Mouse (Mus musculus) hindbrain, embryonic 13.5 days (tissue): ENCODE measurements at regions not wholly inside any gene's neighbourhood (a gene's known extent, or its start where the extent isn't known, plus 50 kb on each side); places are given as distances from the start of the nearest gene placed in this dataset.

ENCODE experiments used
- ATAC-seq: fragments of 200-750 bp; cut with Nextera tagmentation; 2 replicates; pipeline ENCODE4 v1.8.0; 2017; ENCODE audit warnings: moderate TSS enrichment; ENCODE audit not compliant: low FRiP score
- H3K27ac ChIP-seq: fragments of 300-500 bp; sonication (generic); 2 replicates; pipeline ENCODE4 v1.5.1; 2015; ENCODE audit warnings: inconsistent platforms, mild to moderate bottlenecking, moderate library complexity
- H3K27me3 ChIP-seq: fragments of 300-500 bp; sonication (generic); 2 replicates; pipeline ENCODE4 v1.6.1; 2015; ENCODE audit warnings: mild to moderate bottlenecking, inconsistent platforms
- H3K36me3 ChIP-seq: fragments of 300-500 bp; sonication (generic); 2 replicates; pipeline ENCODE4 v1.6.1; 2015; ENCODE audit warnings: mild to moderate bottlenecking, inconsistent platforms
- H3K4me1 ChIP-seq: fragments of 300-500 bp; sonication (generic); replicated peaks from 2 replicates; pipeline ENCODE4 v1.6.1; 2015; ENCODE audit warnings: inconsistent platforms
- H3K4me2 ChIP-seq: fragments of 300-500 bp; sonication (generic); 2 replicates; pipeline ENCODE4 v1.6.1; 2015; ENCODE audit warnings: inconsistent platforms, mild to moderate bottlenecking, moderate library complexity
- H3K4me3 ChIP-seq: fragments of 300-500 bp; sonication (generic); 2 replicates; pipeline ENCODE4 v1.5.1; 2015; ENCODE audit warnings: mild to moderate bottlenecking, inconsistent platforms
- H3K9ac ChIP-seq: fragments of 300-500 bp; sonication (generic); 2 replicates; pipeline ENCODE4 v1.6.1; 2015; ENCODE audit warnings: mild to moderate bottlenecking, inconsistent platforms
- H3K9me3 ChIP-seq: fragments of 300-500 bp; sonication (generic); 2 replicates; pipeline ENCODE4 v1.6.1; 2016; ENCODE audit warnings: inconsistent platforms
- WGBS: fragments of 180-500 bp; shearing (Covaris S2); methylation state at CpG from one replicate; pipeline ENCODE4 v1.1.7; 2015; 5-methylcytosine and 5-hydroxymethylcytosine counted together

GRCm38 (mm10) chr2:43469893-43470292 lies 85.2 kb upstream of the Kynu start:
- Histone ChIP-seq H3K4me2 (no peak overlapping the region), H3K9me3 (no peaks in the 10 kb centered on the region), H3K4me1 (no peaks in the 10 kb centered on the region), H3K36me3 (no peaks in the 10 kb centered on the region), H3K4me3 (no peak overlapping the region), H3K27ac (no peak overlapping the region), H3K27me3 (no peaks in the 10 kb centered on the region), H3K9ac (no peak overlapping the region)
- WGBS: 95% methylated on average over 3 of the region's 3 CpGs
- ATAC-seq: no peak

- H3K4me3 ChIP-seq: no peak overlapping the region
- no peak overlapping the region for H3K4me2 ChIP-seq
- H3K9ac ChIP-seq: no peak overlapping the region
- H3K27ac ChIP-seq: no peak overlapping the region
- no peaks in the 10 kb centered on the region for H3K27me3 ChIP-seq
- H3K9me3 ChIP-seq: no peaks in the 10 kb centered on the region
- H3K4me1 ChIP-seq: no peaks in the 10 kb centered on the region
- ATAC-seq: no peak
- no peaks in the 10 kb centered on the region for H3K36me3 ChIP-seq
Measured at GRCm38 (mm10) chr2:43478494-43478893, 76.6 kb upstream of the Kynu start.

- H3K4me1 ChIP-seq: no peaks in the 10 kb centered on the region
- H3K9me3 ChIP-seq: no peaks in the 10 kb centered on the region
- H3K27ac ChIP-seq: no peak overlapping the region
- no peak overlapping the region for H3K9ac ChIP-seq
- no peaks in the 10 kb centered on the region for H3K27me3 ChIP-seq
- H3K4me3 ChIP-seq: no peak overlapping the region
- no peak overlapping the region for H3K4me2 ChIP-seq
- H3K36me3 ChIP-seq: no peaks in the 10 kb centered on the region
- 47% methylated on average over 1 of the region's 1 CpGs for WGBS
- no peak for ATAC-seq
Measured at GRCm38 (mm10) chr2:43479871-43480270, 75.3 kb upstream of the Kynu start.
